Mouse (Mus musculus) spleen, postnatal 4 days (tissue): ENCODE results near the gene Bcas2.

Experiments
- DNase-seq, 2 experiments: peaks; one replicate each; pipeline ENCODE4 v3.0.0; 2022; ENCODE audit warnings: low spot score in 2 of 2

Gene Bcas2

DNA sequence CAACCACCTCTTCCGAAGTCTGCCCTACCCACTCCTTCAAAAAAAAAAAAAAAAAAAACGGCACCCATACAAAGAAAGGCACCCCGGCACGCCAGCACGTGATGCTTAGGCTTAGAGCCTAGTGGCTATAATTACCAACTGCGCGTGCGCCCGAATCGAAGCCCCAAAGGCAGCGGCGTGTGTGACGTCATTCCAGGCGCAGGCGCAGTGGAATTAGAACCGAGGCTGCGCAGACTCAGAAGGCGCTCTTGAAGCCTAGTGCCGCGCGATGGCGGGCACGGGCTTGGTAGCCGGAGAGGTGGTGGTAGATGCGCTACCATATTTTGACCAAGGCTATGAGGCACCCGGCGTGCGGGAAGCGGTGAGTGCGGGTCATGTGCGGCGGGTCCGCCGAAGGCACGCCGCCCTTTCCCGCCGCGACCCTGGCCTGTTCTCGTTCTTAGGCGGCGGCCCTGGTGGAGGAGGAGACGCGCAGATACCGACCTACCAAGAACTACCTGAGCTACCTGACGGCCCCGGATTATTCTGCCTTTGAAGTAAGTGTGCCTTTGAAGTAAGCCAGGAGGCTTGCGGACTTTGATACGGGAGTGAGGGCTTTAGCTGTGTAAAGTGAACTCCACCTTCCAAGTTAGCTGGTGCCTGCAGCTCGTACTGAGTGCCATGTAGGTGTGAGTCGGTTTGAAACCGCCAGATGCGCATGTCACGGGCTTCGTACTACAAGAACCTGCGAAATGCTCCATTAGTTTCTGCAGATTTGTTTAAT lies at the start of gene Bcas2:
Gene Bcas2 (plus strand): TSS at position 151 of the 763 bp plus-strand sequence.
- peak; percentile 99 to 100 for DNase-seq

DNA sequence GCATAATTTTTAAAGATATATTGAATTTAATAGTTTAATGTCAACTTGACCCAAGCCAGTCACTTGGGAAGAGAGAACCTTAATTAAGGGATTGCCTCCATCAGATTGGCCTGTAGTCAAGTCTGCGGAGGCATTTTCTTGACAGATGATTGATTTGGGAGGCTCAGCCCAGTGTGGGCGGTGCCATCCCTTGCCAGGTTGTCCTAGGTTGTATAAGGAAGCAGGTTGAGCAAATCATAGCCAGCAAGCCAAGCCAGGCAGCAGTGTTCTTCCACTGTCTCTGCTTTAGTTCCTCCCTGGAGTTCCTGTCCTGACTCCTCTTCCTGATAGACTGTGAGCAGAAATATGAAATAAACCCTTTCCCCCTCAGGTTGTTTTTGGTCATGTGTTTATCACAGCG lies 47.8 kb upstream of the Bcas2 start:
- no peak for DNase-seq

DNA sequence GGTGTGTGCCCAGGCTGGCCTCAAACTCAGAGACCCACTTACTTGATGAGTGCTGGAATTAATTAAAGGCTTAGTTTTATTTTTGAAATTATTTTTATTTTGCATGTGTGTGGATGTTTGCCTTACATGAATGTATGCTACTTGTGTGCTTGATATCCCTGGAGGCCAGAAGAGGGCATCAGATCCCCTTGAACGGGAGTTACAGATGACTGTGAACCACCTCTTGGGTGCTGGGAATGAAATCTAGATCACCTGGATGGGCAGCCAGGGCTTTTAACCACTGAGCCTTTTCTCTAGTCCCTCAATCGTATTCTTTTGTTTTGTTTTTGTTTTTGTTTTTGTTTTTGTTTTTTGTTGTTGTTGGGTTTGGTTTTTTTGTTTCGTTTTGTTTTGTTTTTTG lies 45.3 kb upstream of the Bcas2 start:
- no peak for DNase-seq

DNA sequence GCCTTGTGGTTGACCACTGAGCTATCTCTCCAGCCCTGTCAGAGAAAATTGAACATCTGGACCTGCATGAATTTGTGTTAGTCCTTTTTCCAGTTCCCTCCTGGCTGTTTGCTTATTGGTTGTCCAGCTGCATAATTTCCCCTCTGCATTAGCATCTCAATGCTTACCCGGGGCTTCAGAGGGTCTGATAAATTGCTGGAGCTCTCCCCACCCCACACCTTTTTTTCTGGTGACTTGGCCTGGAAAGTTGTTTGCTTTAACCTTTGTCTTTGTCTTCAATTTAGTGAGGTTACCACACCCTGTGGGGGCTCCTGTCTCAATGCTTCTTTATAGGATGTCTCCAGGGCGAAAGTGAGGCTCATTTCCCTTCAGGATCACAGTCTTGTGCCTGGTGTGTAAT lies 44.3 kb upstream of the Bcas2 start:
- DNase-seq: no peak

DNA sequence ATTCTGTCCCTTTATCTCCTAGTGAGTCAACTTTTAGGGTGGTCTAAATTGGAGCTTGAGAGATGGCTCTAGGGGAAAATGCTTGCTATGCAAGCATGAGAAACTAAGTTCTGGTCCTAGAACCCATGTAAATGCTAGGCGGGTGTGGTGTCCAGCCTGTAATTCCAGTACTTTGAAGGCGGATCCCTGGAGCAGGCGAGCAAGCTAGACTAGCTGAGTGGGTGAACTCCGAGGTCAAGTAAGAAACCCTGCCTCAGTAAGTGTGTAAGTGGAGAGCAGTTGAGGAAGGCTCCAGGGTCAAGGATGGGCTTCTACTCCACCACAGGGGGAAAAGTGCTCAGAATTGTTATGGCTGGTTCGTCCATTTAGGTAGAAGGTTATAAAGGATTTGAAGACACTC lies 43.7 kb upstream of the Bcas2 start:
- DNase-seq: no peak

DNA sequence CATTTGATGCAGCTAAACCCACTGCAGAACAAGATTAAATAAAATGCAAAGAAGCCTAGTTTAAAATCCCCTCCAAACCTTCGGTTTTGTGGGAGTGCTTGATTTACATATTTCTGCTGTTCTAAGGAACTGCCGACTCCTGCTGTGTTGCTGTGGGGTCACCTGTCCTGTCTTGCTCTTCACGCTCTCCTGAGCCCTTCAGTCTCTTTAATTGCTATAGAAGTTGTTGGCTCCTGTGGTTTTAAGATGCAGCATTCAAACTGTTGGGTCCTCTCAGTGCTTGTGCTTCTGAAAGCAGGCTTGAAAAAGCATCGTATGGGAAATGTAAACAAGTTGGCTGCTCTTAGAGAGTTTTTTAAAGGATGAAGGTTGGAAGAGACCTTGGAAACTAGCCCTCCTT lies 43.2 kb upstream of the Bcas2 start:
- no peak for DNase-seq

DNA sequence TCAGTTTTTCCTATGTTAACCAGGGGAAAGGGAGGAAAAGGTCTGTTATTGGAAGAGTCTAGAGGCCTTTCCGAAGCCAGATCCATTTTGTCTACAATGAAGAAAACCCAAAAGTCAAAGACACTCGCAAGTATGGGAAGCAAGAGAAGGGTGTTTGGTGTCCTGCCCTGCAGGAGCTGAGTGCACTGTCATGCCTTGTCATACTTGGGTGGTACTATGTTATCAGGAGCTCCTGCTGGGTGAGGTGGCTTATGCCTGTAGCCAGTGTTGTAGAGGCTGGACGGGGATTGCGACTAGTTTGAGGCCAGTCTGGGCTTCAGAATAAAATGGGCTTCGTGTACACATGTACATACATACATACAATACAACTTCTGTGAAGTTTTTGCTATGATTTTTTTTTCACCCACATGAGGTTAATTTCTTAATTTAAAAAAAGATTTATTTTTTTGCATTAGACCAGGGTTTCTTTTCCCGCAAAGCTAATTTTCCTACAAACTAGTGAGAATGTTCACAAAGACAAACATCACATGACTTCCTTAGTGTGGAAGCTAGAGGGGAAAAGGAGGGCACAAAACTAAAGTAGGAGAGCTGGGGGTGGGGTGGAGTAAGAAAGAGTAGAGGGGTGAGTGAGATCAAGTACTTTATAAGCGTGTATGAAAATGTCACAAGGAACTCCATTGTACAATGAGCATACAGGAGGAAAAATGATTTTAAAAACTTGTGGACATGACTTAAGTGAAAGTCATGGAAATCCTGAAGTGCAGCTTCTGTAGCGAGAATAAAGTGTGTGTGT lies 41.9 kb upstream of the Bcas2 start:
- peak; percentile 77 to 80 for DNase-seq

DNA sequence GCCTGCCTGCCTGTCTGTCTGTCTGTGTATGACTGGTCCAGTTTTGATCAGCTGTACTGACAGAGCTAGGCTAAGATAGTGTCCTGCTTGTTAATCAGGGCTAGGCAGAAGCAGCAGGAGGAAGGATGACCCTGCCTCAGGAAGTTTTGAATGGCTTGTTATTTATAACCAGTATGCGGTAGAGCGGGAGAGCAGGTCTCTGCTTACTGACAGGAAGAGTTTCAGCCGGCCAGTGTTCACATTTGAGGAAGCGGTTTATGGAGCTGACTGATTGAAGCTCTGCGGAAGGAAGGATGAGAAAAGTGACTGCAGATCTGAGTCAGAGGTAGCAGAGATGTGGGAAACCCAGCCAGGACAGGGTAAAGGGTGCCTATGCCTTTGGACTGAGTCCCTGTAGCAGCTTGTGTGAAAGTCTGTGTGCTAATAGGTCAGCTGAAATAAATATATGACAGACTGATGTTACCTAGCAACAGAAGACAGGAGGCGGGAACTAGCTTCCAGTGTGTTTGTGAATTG lies 41.2 kb upstream of the Bcas2 start:
- peak; percentile 46 to 74 for DNase-seq

DNA sequence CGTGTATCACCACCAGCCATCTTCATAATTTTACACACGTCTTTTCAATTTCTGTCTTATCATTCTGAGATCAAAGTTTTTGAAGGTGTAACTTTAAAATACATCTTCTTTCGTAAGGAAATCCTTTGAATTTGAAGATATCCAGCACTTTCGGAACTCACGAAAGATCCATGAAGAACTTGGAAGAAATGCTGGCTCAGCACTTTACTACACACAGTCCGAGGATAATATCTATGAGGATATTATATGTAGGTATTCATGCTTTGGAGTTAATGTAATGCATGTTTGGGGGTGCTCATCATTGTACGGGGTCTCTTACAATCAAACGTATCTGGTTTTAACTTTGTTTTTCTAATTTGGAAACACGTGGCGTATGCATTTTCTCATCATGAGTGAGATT lies 38.4 kb upstream of the Bcas2 start:
- DNase-seq: no peak

DNA sequence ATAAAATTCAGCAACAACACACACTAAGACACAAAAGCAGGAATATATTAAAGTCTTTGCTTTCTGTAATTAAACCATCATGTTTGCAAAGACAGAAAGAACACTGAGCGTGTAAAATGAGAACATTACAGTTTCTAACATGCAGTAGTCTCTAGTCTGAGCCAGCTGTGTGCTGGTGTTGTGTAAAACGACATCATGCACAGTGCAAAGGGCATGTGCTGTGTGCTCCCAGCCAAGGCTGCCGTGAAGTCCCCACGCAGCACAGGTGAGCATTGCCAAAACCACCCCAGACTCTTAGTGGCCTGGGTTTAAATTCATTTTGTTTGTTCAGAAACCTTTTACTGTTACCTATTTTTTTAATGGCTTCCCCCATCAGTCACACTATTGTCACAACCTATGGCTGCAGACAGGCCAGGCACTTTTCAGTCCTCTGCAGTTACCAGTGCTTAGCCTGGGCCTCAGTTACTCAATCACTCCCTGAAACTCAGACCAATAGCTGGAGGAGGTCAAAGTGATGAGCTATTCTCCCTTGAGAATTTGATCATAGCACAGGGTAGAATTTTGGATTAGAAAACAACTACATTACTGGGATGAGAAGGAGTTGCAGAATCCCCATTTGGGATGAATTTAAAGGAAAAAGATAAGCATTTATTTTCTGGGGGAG lies 34.9 kb upstream of the Bcas2 start:
- DNase-seq: no peak

DNA sequence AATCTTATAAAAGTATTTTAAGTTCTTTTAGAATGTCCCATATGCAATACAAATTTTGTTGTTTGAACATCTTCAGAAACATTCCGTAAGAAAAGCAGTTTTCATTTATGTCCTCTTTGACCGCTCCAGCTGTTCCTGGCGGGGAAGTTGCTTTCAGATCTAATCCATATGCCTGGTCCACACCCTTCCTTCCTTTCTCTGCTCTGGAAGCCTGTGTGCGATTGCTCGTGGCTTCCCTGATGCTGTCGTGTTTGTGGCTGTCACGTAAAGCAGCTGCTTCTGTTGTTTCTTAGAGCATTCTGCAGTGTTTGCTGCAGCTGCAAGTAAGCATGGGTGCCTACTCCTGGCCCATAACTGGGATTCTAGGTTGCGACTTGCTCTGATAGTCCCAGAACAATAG lies 32.4 kb upstream of the Bcas2 start:
- DNase-seq: no peak

DNA sequence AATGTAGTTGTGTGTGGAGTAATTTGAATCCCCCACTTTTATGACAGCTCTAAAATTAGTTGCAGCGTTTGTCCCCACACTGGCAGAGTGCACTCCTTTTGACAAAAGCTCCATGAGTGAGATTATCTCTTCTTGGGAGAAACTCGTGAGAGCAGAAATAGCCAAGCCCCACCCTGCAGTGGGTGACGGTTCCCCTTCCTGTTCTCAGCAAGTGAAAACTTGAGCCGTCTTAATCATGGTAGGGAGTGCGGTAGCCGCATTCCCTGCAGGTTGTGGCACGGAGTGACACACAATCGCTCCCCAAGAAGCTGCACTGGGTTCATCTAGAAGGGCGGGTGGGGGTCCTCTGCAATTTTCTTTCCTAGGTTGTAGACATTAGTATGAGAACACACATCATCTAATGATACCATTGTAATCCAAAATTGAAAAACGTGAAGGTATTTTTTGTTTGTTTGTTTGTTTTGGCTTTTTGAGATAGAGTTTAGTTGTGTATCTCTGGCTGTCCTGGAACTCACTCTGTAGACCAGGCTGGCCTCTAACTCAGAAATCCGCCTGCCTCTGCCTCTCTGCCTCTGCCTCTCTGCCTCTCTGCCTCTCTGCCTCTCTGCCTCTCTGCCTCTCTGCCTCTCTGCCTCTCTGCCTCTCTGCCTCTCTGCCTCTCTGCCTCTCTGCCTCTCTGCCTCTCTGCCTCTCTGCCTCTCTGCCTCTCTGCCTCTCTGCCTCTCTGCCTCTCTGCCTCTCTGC lies 31.2 kb upstream of the Bcas2 start:
- peak; percentile 32 to 68 for DNase-seq

DNA sequence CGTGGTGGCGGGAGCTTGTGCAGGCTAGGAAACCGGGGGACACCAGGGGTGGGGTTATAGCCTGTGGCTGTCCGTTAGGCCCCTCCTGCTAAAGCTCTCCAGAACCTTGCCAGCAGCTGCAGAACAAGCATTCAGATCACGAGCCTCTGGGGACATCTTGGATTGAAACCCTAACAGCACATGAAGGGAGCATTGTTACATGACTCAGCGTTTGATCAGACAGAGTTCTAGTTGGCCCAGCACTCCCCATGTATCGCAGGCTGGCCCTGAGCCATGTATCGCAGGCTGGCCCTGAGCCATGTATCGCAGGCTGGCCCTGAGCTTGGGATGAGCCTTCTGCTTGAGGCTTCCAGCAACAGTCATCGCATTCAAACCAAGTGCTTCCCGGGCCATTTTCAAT lies 30.2 kb upstream of the Bcas2 start:
- DNase-seq: no peak

DNA sequence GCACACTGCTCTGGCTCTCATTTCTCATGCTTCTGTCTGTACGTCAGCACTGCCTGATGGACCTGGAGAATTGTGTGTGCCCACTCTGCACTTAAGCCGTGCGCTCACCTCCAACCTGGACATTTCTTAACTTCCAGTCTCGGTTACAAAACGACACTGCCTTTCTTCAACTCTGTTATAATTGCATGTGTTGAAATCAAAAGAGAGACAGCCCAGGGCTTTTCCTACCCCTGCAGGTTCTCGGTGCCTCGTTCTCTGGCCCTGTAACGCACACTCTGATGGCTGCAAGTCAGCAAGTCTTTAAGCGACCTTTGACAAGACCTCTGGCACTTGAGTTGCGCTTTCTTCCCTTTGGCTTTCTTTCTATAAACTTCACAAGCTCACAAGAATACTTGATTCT lies 29.1 kb upstream of the Bcas2 start:
- no peak for DNase-seq

DNA sequence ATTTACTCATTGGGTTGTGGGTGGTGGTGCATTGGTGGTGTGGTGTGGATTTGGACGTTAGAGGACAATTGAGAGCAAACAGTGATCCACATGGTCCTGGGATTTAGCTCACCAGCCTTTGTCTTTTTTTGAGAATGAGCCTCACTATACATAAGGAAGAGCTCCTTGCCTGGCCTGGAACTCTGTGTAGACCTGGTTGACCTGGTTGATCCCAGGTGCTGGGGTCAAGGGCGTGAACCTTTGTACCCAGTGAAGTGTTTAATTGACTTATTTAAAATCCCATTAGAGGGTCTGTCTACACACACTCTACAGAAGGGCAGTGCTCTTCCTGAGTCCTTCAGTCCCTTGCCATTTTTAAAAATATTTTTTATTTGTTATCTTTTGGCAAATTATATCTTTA lies 26.1 kb upstream of the Bcas2 start:
- DNase-seq: no peak

DNA sequence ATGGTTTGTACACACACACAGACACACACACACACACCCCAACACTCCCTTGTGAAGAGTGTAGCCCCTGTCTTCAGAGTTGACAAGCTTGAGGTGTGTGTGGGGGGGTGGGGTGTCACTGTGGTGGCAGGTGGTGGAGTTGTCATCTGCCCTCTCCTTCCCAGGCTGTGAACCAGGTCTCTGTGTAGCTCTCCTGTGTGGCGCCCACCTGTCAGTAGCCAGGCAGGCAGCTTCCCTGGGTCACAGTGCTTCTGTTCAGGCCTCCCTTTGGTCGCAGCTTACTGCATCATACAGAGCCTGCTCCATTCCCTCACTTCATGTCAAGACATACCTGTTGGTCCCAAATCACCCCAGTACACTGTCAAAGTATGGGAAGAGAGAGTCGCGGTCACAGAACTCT lies 25.7 kb upstream of the Bcas2 start:
- no peak for DNase-seq

DNA sequence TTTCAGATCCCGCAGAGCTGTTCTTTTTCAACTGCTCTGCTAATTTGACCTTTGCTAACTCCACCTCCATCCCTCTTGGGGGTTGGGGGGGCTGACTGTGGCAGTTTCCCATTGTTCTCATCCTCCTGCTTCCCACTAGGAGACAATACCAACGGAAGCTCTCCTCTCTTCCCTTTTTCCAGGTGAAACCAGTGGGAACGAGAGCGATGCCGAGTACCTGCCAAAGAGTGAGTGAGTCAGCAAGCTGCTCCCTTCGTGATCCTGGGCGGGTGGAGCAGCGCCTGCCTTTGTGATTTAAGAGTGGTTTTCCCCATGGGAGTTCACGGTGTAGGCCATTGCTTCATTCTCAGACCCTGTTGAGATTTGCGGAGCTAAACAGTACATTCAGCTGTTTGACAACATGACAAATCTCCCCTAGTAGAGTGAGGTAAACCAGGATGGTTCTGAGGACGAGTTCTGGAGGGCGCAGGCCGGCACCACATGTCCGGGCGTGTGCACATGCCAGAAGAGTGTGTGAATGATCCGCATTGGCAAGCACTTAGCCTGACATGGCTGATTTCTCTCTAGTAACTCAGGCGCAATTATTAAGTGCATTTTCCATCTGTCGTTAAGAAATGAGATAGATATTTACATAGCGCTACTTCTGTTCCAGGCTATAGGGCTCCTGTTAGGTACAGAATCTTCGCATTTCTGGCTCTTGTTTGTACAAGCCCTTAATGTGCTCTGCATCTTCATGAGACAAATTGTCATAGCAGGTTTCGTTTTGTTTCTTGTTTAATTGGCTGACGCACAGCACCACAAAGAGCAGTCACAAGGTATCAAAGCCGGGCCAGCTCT lies 24.9 kb upstream of the Bcas2 start:
- DNase-seq: no peak

DNA sequence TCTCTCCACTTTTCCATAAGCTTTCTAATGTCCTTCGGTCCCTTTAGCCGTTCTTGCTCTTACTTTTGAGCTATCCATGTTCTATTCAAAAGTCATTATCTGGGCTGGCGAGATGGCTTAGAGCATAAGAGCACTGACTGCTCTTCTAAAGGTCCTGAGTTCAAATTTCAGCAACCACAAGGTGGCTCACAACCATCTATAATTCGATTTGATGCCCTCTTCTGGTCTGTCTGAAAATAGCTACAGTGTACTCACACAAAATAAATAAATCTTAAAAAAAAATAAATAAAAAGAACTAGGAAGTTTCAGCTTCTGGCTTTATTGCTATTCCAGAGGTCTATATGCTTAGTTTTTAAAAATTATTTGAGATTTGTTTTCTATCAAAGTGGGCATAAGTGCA lies 23.7 kb upstream of the Bcas2 start:
- DNase-seq: no peak

DNA sequence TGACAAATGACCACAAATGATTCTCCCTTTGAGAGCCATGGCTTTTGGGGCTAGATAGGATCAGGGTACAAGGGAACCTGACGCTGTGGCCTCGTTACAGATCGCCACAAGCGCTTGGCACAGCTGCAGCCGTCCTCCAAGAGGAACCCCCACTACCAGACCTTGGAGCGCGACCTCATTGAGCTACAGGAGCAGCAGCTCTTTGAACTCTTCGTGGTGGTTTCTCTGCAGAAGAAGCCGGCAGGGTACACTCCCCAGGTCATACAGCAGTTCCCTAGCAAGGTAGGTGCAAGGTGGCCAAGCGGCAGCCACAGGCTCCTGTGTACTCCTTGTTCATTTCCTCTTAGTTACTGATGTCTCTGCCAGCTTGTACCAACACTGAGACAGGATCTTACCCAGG lies 22.5 kb upstream of the Bcas2 start:
- no peak for DNase-seq

DNA sequence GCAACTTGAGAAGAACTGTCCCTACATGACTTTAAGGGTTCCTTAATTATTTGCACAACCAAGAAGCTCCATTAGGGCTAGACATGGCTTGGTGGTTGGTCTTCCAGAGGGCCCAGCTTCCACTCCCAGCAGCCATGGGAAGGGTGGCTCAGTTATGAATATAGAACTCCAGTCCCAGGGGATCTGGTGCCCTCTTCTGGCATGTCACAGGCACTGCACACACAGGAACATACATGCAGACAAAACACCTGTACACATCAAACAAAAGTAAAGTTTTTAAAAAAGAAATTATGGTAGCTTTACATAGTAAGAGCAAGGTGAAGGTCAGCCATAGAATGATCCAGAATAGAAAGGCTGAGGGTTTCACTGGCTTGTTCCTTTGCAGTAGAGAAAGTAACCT lies 17.7 kb upstream of the Bcas2 start:
- no peak for DNase-seq
